In the genomic region with DNA sequence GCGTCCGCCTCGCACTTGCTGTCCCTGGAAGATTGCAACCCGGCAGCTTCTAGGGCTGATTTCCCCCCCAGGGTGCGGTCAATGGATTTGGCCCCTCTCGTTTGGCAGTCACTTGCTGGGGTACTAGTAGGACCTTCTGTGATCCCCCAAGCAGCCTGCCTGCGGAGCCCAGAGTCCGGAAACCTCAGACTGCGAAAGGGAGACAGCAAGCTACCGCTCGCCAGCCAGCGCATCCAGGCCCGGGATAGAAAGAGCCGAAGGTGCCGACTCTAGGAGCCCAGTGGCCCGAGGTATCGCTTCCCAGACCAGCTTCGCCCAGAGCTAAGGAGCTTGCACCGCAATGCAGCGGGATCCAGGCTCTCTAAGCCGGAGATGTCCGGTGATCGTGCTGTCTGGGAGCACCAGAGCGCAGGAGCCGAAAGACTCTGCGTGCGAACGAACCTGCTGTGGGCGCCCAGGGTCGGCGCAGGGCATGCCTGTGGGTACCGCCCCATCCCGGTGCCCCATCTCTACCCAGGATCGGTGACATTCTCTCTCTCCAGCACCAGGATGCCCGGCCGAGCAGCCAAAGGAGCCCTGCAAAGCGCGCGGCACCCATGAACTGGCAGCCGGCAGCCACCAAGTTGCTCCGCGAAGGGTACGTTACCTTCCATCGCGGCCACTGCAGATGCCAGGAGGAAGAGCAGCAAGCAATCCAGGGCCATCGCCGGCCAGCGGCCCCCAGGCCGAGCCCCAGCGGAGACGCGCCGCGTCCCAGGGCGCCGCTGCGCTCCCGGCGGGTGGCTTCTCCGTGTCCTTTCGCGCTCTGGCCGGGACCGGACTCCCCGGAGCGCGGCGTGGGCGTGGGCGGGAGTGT, we compare ENCODE assay signal across 8 mouse cellular contexts. TPM values are rescaled to one million over a fixed set of nuclear protein-coding genes. Genes with fewer than 3 reads are reported as not detected.
DNase-seq lines count a peak whose midpoint lies in the region; ATAC-seq and TF ChIP-seq lines count a peak whose summit lies in the region.

No protein-coding gene starts in this region.

- under 1% methylated on average over 69 of the region's 70 CpGs for WGBS in hindbrain, postnatal 0 days
- WGBS in limb, embryonic 14.5 days, result 1% methylated on average over 64 of the region's 70 CpGs
- under 1% methylated on average over 70 of the region's 70 CpGs for WGBS in neural tube, embryonic 14.5 days

- no peaks in the 10 kb centered on the region for H3K9me3 ChIP-seq in hindbrain, postnatal 0 days (ENCODE audit: low read length)
- no peaks in the 10 kb centered on the region for H3K9me3 ChIP-seq in limb, embryonic 14.5 days (ENCODE audit: control insufficient read depth, low read length)
- H3K9me3 ChIP-seq in neural tube, embryonic 14.5 days (ENCODE audit: control insufficient read depth, low read length), result no peaks in the 10 kb centered on the region

- H3K36me3 ChIP-seq in hindbrain, postnatal 0 days (ENCODE audit: insufficient read depth, low read length), result no peaks in the 10 kb centered on the region
- H3K36me3 ChIP-seq in limb, embryonic 14.5 days (ENCODE audit: control insufficient read depth, insufficient read depth, low read length), result no peaks in the 10 kb centered on the region
- no peaks in the 10 kb centered on the region for H3K36me3 ChIP-seq in neural tube, embryonic 14.5 days (ENCODE audit: control insufficient read depth, insufficient read depth, low read length)

- peaks cover 5% of the 10 kb centered on the region; the same call in 1 of the 2 replicates for H3K4me1 ChIP-seq in hindbrain, postnatal 0 days (ENCODE audit: insufficient read depth, low read length)
- peaks cover 6% of the 10 kb centered on the region; the same call in 1 of the 2 replicates for H3K4me1 ChIP-seq in limb, embryonic 14.5 days (ENCODE audit: control insufficient read depth, insufficient read depth, low read length)
- 0 out of 2 replicates have a peak, but pooled peaks cover 2% of the 10 kb centered on the region for H3K4me1 ChIP-seq in neural tube, embryonic 14.5 days (ENCODE audit: control insufficient read depth, insufficient read depth, low read length)

- H3K27ac ChIP-seq in hindbrain, postnatal 0 days, result peak overlapping the region; percentile 78
- no peak overlapping the region for H3K27ac ChIP-seq in limb, embryonic 14.5 days (replicated peaks; ENCODE audit: low read depth, low read length)
- peak overlapping the region; percentile 75 for H3K27ac ChIP-seq in neural tube, embryonic 14.5 days (ENCODE audit: low read depth, low read length)

- no peak for TF ChIP-seq CTCF in hindbrain, postnatal 0 days (IDR thresholded peaks at IDR 0.05; ENCODE audit: low read depth)

- 0 out of 2 replicates have a peak, but pooled peaks cover 4% of the 10 kb centered on the region for H3K27me3 ChIP-seq in hindbrain, postnatal 0 days (ENCODE audit: insufficient read depth, low read length)
- peaks cover 64% of the 10 kb centered on the region for H3K27me3 ChIP-seq in limb, embryonic 14.5 days (ENCODE audit: control insufficient read depth, insufficient read depth, low read length)
- peaks cover 9% of the 10 kb centered on the region for H3K27me3 ChIP-seq in neural tube, embryonic 14.5 days (ENCODE audit: control insufficient read depth, insufficient read depth, low read length)

- H3K4me3 ChIP-seq in hindbrain, postnatal 0 days (ENCODE audit: low read length), result peak overlapping the region; percentile 88
- H3K4me3 ChIP-seq in limb, embryonic 14.5 days (replicated peaks; ENCODE audit: low read length), result peak overlapping the region; percentile 57
- peak overlapping the region; percentile 80 for H3K4me3 ChIP-seq in neural tube, embryonic 14.5 days (ENCODE audit: low read depth, low read length)

- TF ChIP-seq POLR2A in limb, embryonic 14.5 days (IDR thresholded peaks at IDR 0.05; ENCODE audit: borderline replicate concordance, extremely low read depth, insufficient read depth, insufficient read length), result no peak

- peak overlapping the region; percentile 97 for H3K4me2 ChIP-seq in hindbrain, postnatal 0 days (ENCODE audit: low read depth, low read length)
- peak overlapping the region; percentile 100 for H3K4me2 ChIP-seq in limb, embryonic 14.5 days (replicated peaks; ENCODE audit: low read depth, low read length, severe bottlenecking)
- peak overlapping the region; percentile 92 for H3K4me2 ChIP-seq in neural tube, embryonic 14.5 days (ENCODE audit: low read depth, low read length)

- DNase-seq in gastrocnemius, adult 18-20 months (ENCODE audit: low spot score), result peak; percentile 17
- DNase-seq in gastrocnemius, adult 8-10 months (ENCODE audit: low spot score in 2 of 2), result no peak
- DNase-seq in cerebellum, adult 9-10 months, result peak; percentile 51
- peak; percentile 37 to 43 for DNase-seq in frontal cortex, postnatal 25 days (ENCODE audit: low spot score in 2 of 2)
- peak; percentile 61 for DNase-seq in hindbrain, postnatal 0 days (ENCODE audit: low spot score)
- DNase-seq in limb, embryonic 14.5 days (ENCODE audit: low spot score), result no peak

- ATAC-seq in hindbrain, postnatal 0 days, result peak; percentile 34
- ATAC-seq in limb, embryonic 14.5 days (ENCODE audit: low FRiP score, low read depth), result no peak; the same call in 1 of the 2 replicates
- peak; percentile 47 for ATAC-seq in neural tube, embryonic 14.5 days (ENCODE audit: low read depth)
- ATAC-seq in activated CD4-positive, CD25-positive, alpha-beta regulatory T cell, adult 4 months, result no peak

- H3K9ac ChIP-seq in hindbrain, postnatal 0 days (replicated peaks; ENCODE audit: low read length), result peak overlapping the region; percentile 78
- peak overlapping the region; percentile 64 for H3K9ac ChIP-seq in limb, embryonic 14.5 days (ENCODE audit: low read depth, low read length, severe bottlenecking)
- H3K9ac ChIP-seq in neural tube, embryonic 14.5 days (replicated peaks; ENCODE audit: low read depth, low read length), result peak overlapping the region; percentile 78

RNA-seq across cellular contexts. Expression of gene Ephb1, which starts 0.6 kb away (rescaled TPM):
- under 1 TPM; 0.66 to 0.78 TPM for total RNA-seq in gastrocnemius, adult 18-20 months (2021)
- under 1 TPM; 0.32 to 0.75 (median 0.51) TPM for total RNA-seq in gastrocnemius, adult 8-10 months (2022)
- 50.3 and 60.1 TPM in 2 replicates for total RNA-seq in hindbrain, postnatal 0 days (2014; rRNA removed)
- 34.7 and 39.6 TPM in 2 replicates for polyA plus RNA-seq in hindbrain, postnatal 0 days (2015; fragmentation: Nextera tagmentation; extraction: Ambion mirVana)
- polyA plus RNA-seq in limb, embryonic 14.5 days (2012; rRNA removed), result 4.1 and 4.4 TPM in 2 replicates
- polyA plus RNA-seq in limb, embryonic 14.5 days (2014; fragmentation: Nextera tagmentation; extraction: Ambion mirVana), result 4.1 and 4.2 TPM in 2 replicates
- 42.0 and 48.7 TPM in 2 replicates for polyA plus RNA-seq in neural tube, embryonic 14.5 days (2014; fragmentation: Nextera tagmentation; extraction: Ambion mirVana)
- not detected for polyA plus RNA-seq in activated CD4-positive, CD25-positive, alpha-beta regulatory T cell, adult 4 months (2017; shearing (Covaris generic))

Comparison
In these comparisons a context has a peak if more than half of its experiments do, and no peak if none do; other contexts are left out.
1. DNase-seq: peak in gastrocnemius, adult 18-20 months (single experiment), cerebellum, adult 9-10 months (single experiment), frontal cortex, postnatal 25 days (2 of 2) and hindbrain, postnatal 0 days (single experiment); none in gastrocnemius, adult 8-10 months (0 of 2) and limb, embryonic 14.5 days (single experiment).
2. ATAC-seq: peak in hindbrain, postnatal 0 days (single experiment) and neural tube, embryonic 14.5 days (single experiment); none in limb, embryonic 14.5 days (single experiment) and activated CD4-positive, CD25-positive, alpha-beta regulatory T cell, adult 4 months (single experiment).
3. RNA of gene Ephb1, which starts 0.6 kb away (polyA plus RNA-seq): 42.0 to 48.7 TPM in neural tube, embryonic 14.5 days, 34.7 to 39.6 TPM in hindbrain, postnatal 0 days and 4.1 to 4.4 TPM in limb, embryonic 14.5 days; not detected in activated CD4-positive, CD25-positive, alpha-beta regulatory T cell, adult 4 months; every median in the first group is over 4 times any median in the second.
4. Peak in every context shown above with its lines, with median percentiles within 50 percentile points of each other: H3K4me2 ChIP-seq, H3K4me3 ChIP-seq and H3K9ac ChIP-seq.